Comparison of ENCODE assay signal across 8 mouse cellular contexts in the genomic region with DNA sequence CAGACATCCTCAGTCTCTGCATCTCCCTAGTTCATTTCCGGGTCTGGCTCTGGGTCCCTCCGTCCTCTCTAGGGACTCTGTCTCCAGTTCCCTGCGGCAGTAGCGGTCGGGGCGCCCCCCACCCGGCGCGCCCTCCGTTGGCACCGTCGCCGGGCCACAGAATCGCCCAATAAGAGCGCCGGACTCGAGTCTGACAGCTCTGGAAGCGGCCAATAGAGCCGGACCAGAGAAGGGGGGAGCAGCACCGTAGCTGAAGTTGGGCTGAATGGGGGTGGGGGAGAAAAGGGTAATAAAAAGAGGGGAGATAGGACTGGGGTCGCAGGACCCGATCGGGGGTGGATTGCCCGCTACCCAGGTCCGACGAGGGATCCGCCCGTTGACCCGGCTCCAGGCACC. TPM values are rescaled to one million over a fixed set of nuclear protein-coding genes. Genes with fewer than 3 reads are reported as not detected.
DNase-seq lines count a peak whose midpoint lies in the region; ATAC-seq and TF ChIP-seq lines count a peak whose summit lies in the region.

No protein-coding gene starts in this region.

- peak; percentile 70 for DNase-seq in layer of hippocampus, adult 11-12 months (ENCODE audit: low spot score)
- no peak for DNase-seq in layer of hippocampus, adult 9-10 months (ENCODE audit: low spot score)
- peak; percentile 73 for DNase-seq in cerebellum, adult 9-11 months
- peak; percentile 51 to 69 for DNase-seq in frontal cortex, postnatal 10 days (ENCODE audit: low spot score in 2 of 2)
- no peak for DNase-seq in liver, embryonic 13.5 days
- DNase-seq in retina, embryonic 14.5 days (ENCODE audit: low spot score): peak; percentile 63
- no peak for DNase-seq in c-Kit-positive CD71-positive TER-119-positive erythroid progenitor cells, embryonic 14.5 days (ENCODE audit: low spot score)

- no peak; the same call in 1 of the 2 replicates for ATAC-seq in intestine, postnatal 0 days
- ATAC-seq in liver, embryonic 13.5 days (ENCODE audit: low read depth): no peak

- H3K4me3 ChIP-seq in intestine, postnatal 0 days (ENCODE audit: low read depth, low read length): peak overlapping the region; percentile 68
- peak overlapping the region; percentile 53 for H3K4me3 ChIP-seq in liver, embryonic 13.5 days (replicated peaks)

- peaks cover 59% of the 10 kb centered on the region for H3K27me3 ChIP-seq in intestine, postnatal 0 days (replicated peaks; ENCODE audit: control insufficient read depth, insufficient read depth, low read length)
- peaks cover 89% of the 10 kb centered on the region for H3K27me3 ChIP-seq in liver, embryonic 13.5 days

- under 1% methylated on average over 29 of the region's 29 CpGs for WGBS in intestine, postnatal 0 days
- 2% methylated on average over 29 of the region's 29 CpGs for WGBS in liver, embryonic 13.5 days (ENCODE audit: insufficient replicate concordance)

- TF ChIP-seq CTCF in intestine, postnatal 0 days (IDR thresholded peaks at IDR 0.05; ENCODE audit: low read depth): no peak

- H3K9me3 ChIP-seq in intestine, postnatal 0 days (ENCODE audit: control insufficient read depth): no peaks in the 10 kb centered on the region
- no peaks in the 10 kb centered on the region for H3K9me3 ChIP-seq in liver, embryonic 13.5 days (replicated peaks)

- H3K9ac ChIP-seq in intestine, postnatal 0 days (ENCODE audit: low read depth, low read length): no peak overlapping the region
- no peak overlapping the region for H3K9ac ChIP-seq in liver, embryonic 13.5 days

- no peaks in the 10 kb centered on the region for H3K36me3 ChIP-seq in intestine, postnatal 0 days (ENCODE audit: control insufficient read depth, insufficient read depth)
- H3K36me3 ChIP-seq in liver, embryonic 13.5 days: no peaks in the 10 kb centered on the region

- H3K27ac ChIP-seq in intestine, postnatal 0 days (ENCODE audit: low read depth, low read length): peak overlapping the region; percentile 54; the same call in 1 of the 2 replicates
- H3K27ac ChIP-seq in liver, embryonic 13.5 days: no peak overlapping the region

- H3K4me1 ChIP-seq in intestine, postnatal 0 days (replicated peaks; ENCODE audit: control insufficient read depth, insufficient read depth, low read length): no peaks in the 10 kb centered on the region
- peaks cover 15% of the 10 kb centered on the region for H3K4me1 ChIP-seq in liver, embryonic 13.5 days (replicated peaks)

- peak overlapping the region; percentile 93 for H3K4me2 ChIP-seq in intestine, postnatal 0 days (replicated peaks; ENCODE audit: low read depth)
- H3K4me2 ChIP-seq in liver, embryonic 13.5 days: peak overlapping the region; percentile 69

RNA-seq across cellular contexts. Expression of a gene that starts 0.4 kb away (rescaled TPM):
- polyA plus RNA-seq in intestine, postnatal 0 days (2015; fragmentation: Nextera tagmentation; extraction: Ambion mirVana): 1.8 and 2.0 TPM in 2 replicates
- polyA plus RNA-seq in liver, embryonic 13.5 days (2015; fragmentation: Nextera tagmentation; extraction: Ambion mirVana): 0.10 and 0.15 TPM in 2 replicates

Comparison
In these comparisons a context has a peak if more than half of its experiments do, and no peak if none do; other contexts are left out.
1. DNase-seq: peak in layer of hippocampus, adult 11-12 months (single experiment), cerebellum, adult 9-11 months (single experiment), frontal cortex, postnatal 10 days (2 of 2) and retina, embryonic 14.5 days (single experiment); none in layer of hippocampus, adult 9-10 months (single experiment), liver, embryonic 13.5 days (single experiment) and c-Kit-positive CD71-positive TER-119-positive erythroid progenitor cells, embryonic 14.5 days (single experiment).